Mouse (Mus musculus) testis, adult 2 months (tissue): Measurements from ENCODE around the gene Pam16. TPM values are rescaled to one million over a fixed set of nuclear protein-coding genes. Genes with fewer than 3 reads are reported as not detected.
A peak's percentile ranks its signal among the peaks of the same experiment; 100 is the strongest.

Source experiments
- H3K27ac ChIP-seq: fragments of 200-500 bp; 2 replicates; pipeline ENCODE4 v1.5.1; 2012; ENCODE audit warnings: low read depth, low read length; ENCODE audit not compliant: control insufficient read depth, insufficient read depth
- H3K27me3 ChIP-seq: fragments of 200-500 bp; 2 replicates; pipeline ENCODE4 v1.6.1; 2012; ENCODE audit warnings: mild to moderate bottlenecking, low read length, moderate library complexity; ENCODE audit not compliant: control insufficient read depth, insufficient read depth
- H3K36me3 ChIP-seq: fragments of 200-500 bp; 2 replicates; pipeline ENCODE4 v1.6.1; 2012; ENCODE audit warnings: mild to moderate bottlenecking, low read length; ENCODE audit not compliant: control insufficient read depth, insufficient read depth
- H3K4me1 ChIP-seq: fragments of 200-500 bp; 2 replicates; pipeline ENCODE4 v1.6.1; 2012; ENCODE audit warnings: low read length; ENCODE audit not compliant: control insufficient read depth, insufficient read depth
- H3K4me3 ChIP-seq: fragments of 200-500 bp; 2 replicates; pipeline ENCODE4 v1.5.1; 2012; ENCODE audit warnings: low read depth, mild to moderate bottlenecking, low read length, moderate library complexity, mixed read lengths; ENCODE audit not compliant: control insufficient read depth
- CTCF ChIP-seq: fragments of 200-500 bp; IDR thresholded peaks from 2 replicates; pipeline ENCODE4 v1.5.1; 2012; ENCODE audit warnings: low read depth, mild to moderate bottlenecking, inconsistent platforms, low read length, moderate library complexity; ENCODE audit not compliant: control insufficient read depth, insufficient read depth, insufficient replicate concordance
- POLR2A ChIP-seq: fragments of 200-500 bp; IDR thresholded peaks from 2 replicates; pipeline ENCODE4 v1.6.1; 2012; ENCODE audit warnings: low read depth, mild to moderate bottlenecking, inconsistent platforms, low read length, moderate library complexity; ENCODE audit not compliant: control insufficient read depth
- polyA plus RNA-seq: library from polyadenylated mRNA; depleted of rRNA; stranded (reverse); fragments of >200 nt; gene quantifications from 2 replicates; pipeline ENCODE4 v1.2.3, GENCODE M21; 2012

The Pam16 gene
- polyA plus RNA-seq, 1 experiment, result 114 TPM

DNA sequence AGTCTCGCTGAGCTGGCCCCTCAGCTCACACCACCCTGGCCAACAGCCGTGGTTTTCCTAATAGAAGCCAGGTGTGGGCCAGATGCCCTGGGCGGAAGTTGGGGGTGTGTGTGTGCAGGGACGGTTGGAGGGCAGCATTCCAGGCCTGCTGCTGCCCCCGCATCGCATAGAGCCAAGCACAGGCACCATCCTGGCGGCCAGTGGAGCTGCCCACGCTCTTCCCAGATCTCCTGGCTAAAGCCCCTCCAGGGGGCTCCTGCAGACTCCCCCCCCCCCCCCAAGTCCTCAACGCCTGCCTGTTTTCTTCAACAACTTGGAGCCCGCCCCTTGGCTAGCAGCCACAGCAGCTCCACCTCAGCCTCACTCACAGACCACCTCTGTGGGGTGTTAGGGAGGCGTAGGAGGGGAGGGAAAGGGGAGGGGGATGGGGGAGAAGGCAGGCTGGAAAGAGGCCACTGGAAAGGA, 34.0 kb upstream of the Pam16 start:
- no peak overlapping the region; the same call in 1 of the 2 replicates for H3K4me3 ChIP-seq
- no peak for TF ChIP-seq POLR2A
- no peak for TF ChIP-seq CTCF
- no peaks in the 10 kb centered on the region for H3K27me3 ChIP-seq
- H3K36me3 ChIP-seq, result no peaks in the 10 kb centered on the region
- H3K4me1 ChIP-seq, result no peaks in the 10 kb centered on the region
- H3K27ac ChIP-seq, result no peak overlapping the region

DNA sequence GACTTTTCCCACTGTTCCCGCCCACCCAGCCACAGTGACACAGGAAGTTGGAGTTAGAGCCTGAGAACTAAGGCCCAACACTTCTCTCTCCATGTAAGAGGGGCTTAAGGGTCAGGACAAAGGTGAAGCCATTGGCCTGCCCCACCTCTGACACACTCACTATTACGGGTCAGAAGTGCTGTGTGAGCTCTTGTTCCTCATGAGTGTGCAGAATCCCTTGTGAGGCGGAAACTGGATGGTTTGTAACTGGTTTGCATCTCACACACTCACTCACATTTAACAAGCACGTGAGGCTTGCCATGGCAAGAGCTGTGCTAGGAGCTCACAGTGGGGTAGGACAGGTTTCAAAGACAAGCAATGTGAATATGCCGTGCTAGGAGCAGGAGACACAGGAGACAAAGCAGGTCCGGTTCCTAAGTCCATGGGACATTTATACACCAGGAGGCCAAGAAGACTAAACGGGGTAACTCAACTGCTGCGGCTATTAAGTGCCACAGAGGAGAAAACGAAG, 31.8 kb upstream of the Pam16 start:
- Histone ChIP-seq H3K36me3 (no peaks in the 10 kb centered on the region), H3K27me3 (no peaks in the 10 kb centered on the region), H3K4me3 (no peak overlapping the region), H3K4me1 (peaks cover 6% of the 10 kb centered on the region), H3K27ac (no peak overlapping the region)
- TF ChIP-seq CTCF (no peak), POLR2A (no peak)

DNA sequence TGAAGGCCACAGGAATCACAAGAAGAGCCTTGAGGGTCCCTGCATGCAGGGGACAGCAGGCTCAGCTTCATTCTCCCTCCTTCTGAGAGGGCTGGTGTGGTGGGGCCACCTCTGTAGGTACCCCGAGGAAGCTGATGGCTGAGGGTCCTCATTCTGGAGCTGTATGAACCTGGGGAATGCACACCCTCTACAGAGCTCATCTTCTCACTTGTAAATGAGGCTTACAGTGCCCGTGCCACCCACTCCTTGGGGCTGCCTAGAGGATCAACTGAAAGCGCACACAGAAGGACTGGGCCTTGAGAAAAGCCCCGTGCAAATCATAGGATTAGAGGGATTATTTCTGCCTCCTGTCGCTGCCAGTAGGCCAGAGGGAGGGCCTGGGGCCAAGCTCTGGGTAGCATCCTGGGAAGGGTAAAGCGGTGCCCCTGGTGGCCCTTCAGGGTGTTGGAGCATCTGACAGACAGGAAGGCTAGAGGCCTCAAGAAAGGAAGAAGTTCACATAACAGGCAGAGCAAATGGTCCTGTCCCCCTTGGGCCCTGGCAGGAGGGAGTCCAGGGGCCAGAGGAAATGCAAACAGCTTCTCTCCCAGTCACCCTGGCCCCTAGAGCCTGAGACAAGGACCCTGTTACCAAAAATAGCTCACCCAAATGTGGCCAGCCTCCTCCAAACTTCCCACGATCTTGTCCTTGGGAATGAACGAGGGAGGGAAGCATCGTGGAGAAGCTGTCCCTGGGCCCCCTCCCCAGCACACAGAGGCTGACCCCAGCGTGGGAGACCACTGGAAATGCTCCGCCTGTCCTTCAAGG, 31.2 kb upstream of the Pam16 start:
- Histone ChIP-seq H3K27me3 (no peaks in the 10 kb centered on the region), H3K4me3 (no peak overlapping the region), H3K27ac (no peak overlapping the region), H3K36me3 (no peaks in the 10 kb centered on the region), H3K4me1 (peaks cover 11% of the 10 kb centered on the region)
- TF ChIP-seq CTCF (0 out of 2 replicates have a peak, but pooled peaks have one; percentile 23), POLR2A (no peak)

DNA sequence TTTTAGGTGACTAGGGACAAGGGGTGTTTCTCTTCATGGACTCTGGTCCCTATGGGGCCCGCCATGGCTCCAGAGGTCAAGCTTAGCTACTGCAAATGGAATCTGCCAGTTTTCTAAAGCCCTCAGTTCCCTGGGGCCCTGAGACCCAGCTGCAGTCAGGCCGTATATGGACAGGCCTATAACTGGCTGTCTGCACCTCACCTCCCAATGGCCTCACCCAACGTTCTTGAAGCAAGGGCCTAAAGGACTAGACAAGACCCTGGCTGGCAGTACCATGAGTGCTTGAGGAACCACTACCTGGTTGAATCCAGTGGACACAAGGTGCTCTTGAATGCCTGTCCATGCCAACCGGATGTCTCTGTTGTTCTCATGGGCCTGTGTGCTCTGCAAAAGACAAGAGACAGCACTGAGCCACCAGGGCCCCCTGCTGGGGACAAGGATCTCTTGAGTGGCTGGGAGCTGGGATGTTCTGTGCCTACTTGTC, 30.5 kb upstream of the Pam16 start:
- Histone ChIP-seq H3K36me3 (no peaks in the 10 kb centered on the region), H3K4me3 (no peak overlapping the region), H3K27ac (no peak overlapping the region), H3K4me1 (peaks cover 11% of the 10 kb centered on the region), H3K27me3 (no peaks in the 10 kb centered on the region)
- TF ChIP-seq POLR2A (no peak), CTCF (peak; percentile 28; the same call in 1 of the 2 replicates)

DNA sequence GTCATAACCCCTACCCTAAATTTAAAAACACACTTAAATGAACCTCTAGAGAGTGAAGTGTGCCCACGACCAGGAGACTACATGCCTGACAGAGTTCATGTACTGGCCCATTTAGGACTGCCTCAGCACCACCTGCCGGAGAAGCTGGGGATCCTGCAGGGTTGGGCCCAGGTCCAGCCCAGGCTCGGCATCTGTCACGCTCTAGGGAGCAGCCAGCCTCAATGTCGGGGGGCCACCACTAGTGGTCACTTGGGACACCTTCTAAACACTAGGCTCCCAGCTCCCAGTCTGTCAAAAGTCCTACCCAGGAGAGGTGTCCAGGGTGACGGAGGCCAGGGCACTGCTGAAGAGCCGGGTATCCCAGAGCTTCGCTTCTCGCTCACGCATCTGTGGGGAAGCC, 29.9 kb upstream of the Pam16 start:
- peaks cover 11% of the 10 kb centered on the region for H3K4me1 ChIP-seq
- H3K4me3 ChIP-seq, result no peak overlapping the region
- no peaks in the 10 kb centered on the region for H3K36me3 ChIP-seq
- H3K27ac ChIP-seq, result no peak overlapping the region
- TF ChIP-seq POLR2A (no peak), CTCF (no peak)
- no peaks in the 10 kb centered on the region for H3K27me3 ChIP-seq

DNA sequence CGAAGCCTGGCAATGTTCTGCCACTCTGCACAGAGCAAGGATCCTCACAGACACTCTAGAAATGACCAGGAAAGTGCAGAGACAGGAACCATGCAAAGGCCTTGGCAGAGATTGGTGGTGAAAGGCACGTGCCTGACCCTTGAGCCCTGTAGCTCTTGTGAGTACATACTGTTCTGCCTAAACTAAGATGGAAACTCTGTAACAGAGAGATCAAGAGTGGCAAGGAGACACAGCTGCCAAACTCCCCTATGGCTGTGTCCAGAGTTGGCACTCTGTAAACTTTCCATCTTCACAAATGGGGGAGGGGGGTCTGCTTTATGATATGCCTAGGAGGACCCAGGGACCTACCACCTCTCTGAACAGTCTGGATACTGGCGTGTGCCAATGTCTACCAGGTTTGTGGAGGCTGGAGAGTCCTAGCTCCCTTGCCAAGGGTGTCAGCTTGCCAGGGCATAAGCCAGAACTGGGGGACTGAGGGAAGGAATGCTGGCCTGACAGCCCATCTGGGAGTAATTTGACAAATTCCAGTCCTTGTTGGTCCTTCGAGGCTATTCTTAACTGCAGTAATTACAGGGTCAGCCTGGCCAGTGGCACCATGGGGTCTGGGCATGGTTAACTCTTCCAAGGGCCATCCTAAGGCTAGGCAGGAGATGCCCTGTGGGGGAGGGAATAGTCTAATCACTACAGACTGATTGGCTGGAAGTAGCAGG, 28.1 kb upstream of the Pam16 start:
- Histone ChIP-seq H3K4me1 (peaks cover 11% of the 10 kb centered on the region), H3K4me3 (no peak overlapping the region), H3K27ac (peak overlapping the region; percentile 54), H3K27me3 (no peaks in the 10 kb centered on the region), H3K36me3 (no peaks in the 10 kb centered on the region)
- TF ChIP-seq CTCF (no peak), POLR2A (no peak)

DNA sequence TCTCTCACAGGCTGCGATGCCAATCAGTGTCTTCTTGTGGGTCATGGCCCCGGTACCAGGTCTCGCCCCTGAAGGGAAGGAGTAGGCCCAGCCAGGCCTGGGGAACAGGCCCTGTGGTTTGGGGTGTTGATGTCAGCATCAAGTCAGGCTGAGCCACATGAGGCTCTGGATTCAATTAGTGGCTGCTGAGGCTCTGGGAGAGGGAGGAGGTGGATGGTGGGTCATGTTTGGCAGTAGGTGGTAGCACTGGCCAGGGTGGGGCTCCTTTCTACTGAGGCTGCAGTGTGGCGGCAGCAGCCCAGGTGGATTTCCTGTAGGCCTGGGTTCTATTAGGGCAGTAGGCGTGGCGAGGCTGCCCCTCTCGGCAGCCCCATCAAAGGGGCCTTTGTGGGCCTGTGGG, 26.8 kb upstream of the Pam16 start:
- Histone ChIP-seq H3K36me3 (no peaks in the 10 kb centered on the region), H3K4me1 (peaks cover 11% of the 10 kb centered on the region)

More for the DNA sequence above, 26.8 kb upstream of the Pam16 start:
- Histone ChIP-seq H3K27ac (no peak overlapping the region), H3K27me3 (no peaks in the 10 kb centered on the region), H3K4me3 (no peak overlapping the region)
- TF ChIP-seq POLR2A, result no peak
- no peak for TF ChIP-seq CTCF
